Mouse (Mus musculus) hindbrain, embryonic 13.5 days (tissue): ENCODE results near the gene Rap1gap2. TPM values are rescaled to one million over a fixed set of nuclear protein-coding genes. Genes with fewer than 3 reads are reported as not detected.

Experiments used
- ATAC-seq: fragments of 200-750 bp; cut with Nextera tagmentation; 2 replicates; pipeline ENCODE4 v1.8.0; 2017; ENCODE audit warnings: moderate TSS enrichment; ENCODE audit not compliant: low FRiP score
- H3K27ac ChIP-seq: fragments of 300-500 bp; sonication (generic); 2 replicates; pipeline ENCODE4 v1.5.1; 2015; ENCODE audit warnings: inconsistent platforms, mild to moderate bottlenecking, moderate library complexity
- H3K27me3 ChIP-seq: fragments of 300-500 bp; sonication (generic); 2 replicates; pipeline ENCODE4 v1.6.1; 2015; ENCODE audit warnings: mild to moderate bottlenecking, inconsistent platforms
- H3K36me3 ChIP-seq: fragments of 300-500 bp; sonication (generic); 2 replicates; pipeline ENCODE4 v1.6.1; 2015; ENCODE audit warnings: mild to moderate bottlenecking, inconsistent platforms
- H3K4me1 ChIP-seq: fragments of 300-500 bp; sonication (generic); replicated peaks from 2 replicates; pipeline ENCODE4 v1.6.1; 2015; ENCODE audit warnings: inconsistent platforms
- H3K4me2 ChIP-seq: fragments of 300-500 bp; sonication (generic); 2 replicates; pipeline ENCODE4 v1.6.1; 2015; ENCODE audit warnings: inconsistent platforms, mild to moderate bottlenecking, moderate library complexity
- H3K4me3 ChIP-seq: fragments of 300-500 bp; sonication (generic); 2 replicates; pipeline ENCODE4 v1.5.1; 2015; ENCODE audit warnings: mild to moderate bottlenecking, inconsistent platforms
- H3K9ac ChIP-seq: fragments of 300-500 bp; sonication (generic); 2 replicates; pipeline ENCODE4 v1.6.1; 2015; ENCODE audit warnings: mild to moderate bottlenecking, inconsistent platforms
- H3K9me3 ChIP-seq: fragments of 300-500 bp; sonication (generic); 2 replicates; pipeline ENCODE4 v1.6.1; 2016; ENCODE audit warnings: inconsistent platforms
- WGBS: fragments of 180-500 bp; shearing (Covaris S2); methylation state at CpG from one replicate; pipeline ENCODE4 v1.1.7; 2015; 5-methylcytosine and 5-hydroxymethylcytosine counted together
- polyA plus RNA-seq: library from polyadenylated mRNA; unstranded; fragments of >200 nt; fragmentation: Nextera tagmentation; extraction: Ambion mirVana; gene quantifications from 2 replicates; pipeline ENCODE4 v1.2.1, GENCODE M21; 2015

Gene Rap1gap2
- polyA plus RNA-seq, 1 experiment from 2014 or later: 10.6 TPM

- Histone ChIP-seq H3K4me3 (no peak overlapping the region), H3K9me3 (no peaks in the 10 kb centered on the region), H3K36me3 (no peaks in the 10 kb centered on the region), H3K27me3 (no peaks in the 10 kb centered on the region), H3K4me2 (no peak overlapping the region), H3K9ac (no peak overlapping the region), H3K27ac (no peak overlapping the region), H3K4me1 (peaks cover 16% of the 10 kb centered on the region)
- ATAC-seq: no peak
- WGBS: 87% methylated on average over 5 of the region's 5 CpGs
Measured at GRCm38 (mm10) chr11:74483871-74484270, 126.8 kb downstream of the Rap1gap2 start.

GRCm38 (mm10) chr11:74483153-74483817 is 127.4 kb downstream of the Rap1gap2 start:
- Histone ChIP-seq H3K4me2 (no peak overlapping the region), H3K9ac (no peak overlapping the region), H3K4me3 (no peak overlapping the region), H3K36me3 (no peaks in the 10 kb centered on the region), H3K27ac (no peak overlapping the region), H3K27me3 (no peaks in the 10 kb centered on the region), H3K4me1 (peaks cover 14% of the 10 kb centered on the region), H3K9me3 (no peaks in the 10 kb centered on the region)
- WGBS: 81% methylated on average over 6 of the region's 6 CpGs
- no peak for ATAC-seq

- Histone ChIP-seq H3K27me3 (no peaks in the 10 kb centered on the region), H3K36me3 (no peaks in the 10 kb centered on the region), H3K4me1 (peaks cover 10% of the 10 kb centered on the region), H3K4me3 (no peak overlapping the region), H3K9ac (no peak overlapping the region), H3K27ac (no peak overlapping the region), H3K9me3 (no peaks in the 10 kb centered on the region), H3K4me2 (no peak overlapping the region)
- 62% methylated on average over 5 of the region's 5 CpGs for WGBS
- ATAC-seq: 0 out of 2 replicates have a peak, but pooled peaks have one; percentile 32
Measured at GRCm38 (mm10) chr11:74481797-74482196, 128.9 kb downstream of the Rap1gap2 start.

- peaks cover 10% of the 10 kb centered on the region for H3K4me1 ChIP-seq
- H3K9me3 ChIP-seq: no peaks in the 10 kb centered on the region
- H3K27me3 ChIP-seq: no peaks in the 10 kb centered on the region
- H3K4me3 ChIP-seq: no peak overlapping the region
- no peak overlapping the region for H3K9ac ChIP-seq
- no peak overlapping the region for H3K4me2 ChIP-seq
- 81% methylated on average over 5 of the region's 5 CpGs for WGBS
- no peak overlapping the region for H3K27ac ChIP-seq
- H3K36me3 ChIP-seq: no peaks in the 10 kb centered on the region
- ATAC-seq: no peak
Measured at GRCm38 (mm10) chr11:74479715-74480289, 130.9 kb downstream of the Rap1gap2 start.

- H3K4me1 ChIP-seq: peaks cover 10% of the 10 kb centered on the region
- no peak overlapping the region for H3K4me3 ChIP-seq
- no peaks in the 10 kb centered on the region for H3K36me3 ChIP-seq
- no peak overlapping the region for H3K9ac ChIP-seq
- WGBS: 91% methylated on average over 2 of the region's 2 CpGs
- no peak overlapping the region for H3K27ac ChIP-seq
- no peaks in the 10 kb centered on the region for H3K27me3 ChIP-seq
- ATAC-seq: no peak
- no peak overlapping the region for H3K4me2 ChIP-seq
- no peaks in the 10 kb centered on the region for H3K9me3 ChIP-seq
Measured at GRCm38 (mm10) chr11:74478877-74479276, 131.8 kb downstream of the Rap1gap2 start.

- no peak for ATAC-seq
- Histone ChIP-seq H3K4me1 (peaks cover 10% of the 10 kb centered on the region), H3K9ac (no peak overlapping the region), H3K9me3 (no peaks in the 10 kb centered on the region), H3K27ac (0 out of 2 replicates have a peak overlapping the region, but pooled peaks have one; percentile 8), H3K27me3 (no peaks in the 10 kb centered on the region), H3K4me3 (no peak overlapping the region), H3K4me2 (no peak overlapping the region), H3K36me3 (no peaks in the 10 kb centered on the region)
- 86% methylated on average over 10 of the region's 10 CpGs for WGBS
Measured at GRCm38 (mm10) chr11:74472671-74473070, 138.0 kb downstream of the Rap1gap2 start.

GRCm38 (mm10) chr11:74468195-74468594 is 142.5 kb downstream of the Rap1gap2 start:
- H3K4me1 ChIP-seq: peaks cover 29% of the 10 kb centered on the region
- 0 out of 2 replicates have a peak overlapping the region, but pooled peaks have one; percentile 4 for H3K4me2 ChIP-seq
- H3K4me3 ChIP-seq: no peak overlapping the region
- peak overlapping the region; percentile 18 for H3K27ac ChIP-seq
- ATAC-seq: no peak
- WGBS: 15% methylated on average over 6 of the region's 6 CpGs
- no peak overlapping the region for H3K9ac ChIP-seq
- no peaks in the 10 kb centered on the region for H3K9me3 ChIP-seq
- H3K36me3 ChIP-seq: no peaks in the 10 kb centered on the region
- no peaks in the 10 kb centered on the region for H3K27me3 ChIP-seq

- Histone ChIP-seq H3K9me3 (no peaks in the 10 kb centered on the region), H3K4me1 (peaks cover 29% of the 10 kb centered on the region), H3K27ac (no peak overlapping the region), H3K4me2 (no peak overlapping the region), H3K4me3 (no peak overlapping the region), H3K9ac (no peak overlapping the region), H3K36me3 (0 out of 2 replicates have a peak, but pooled peaks cover 5% of the 10 kb centered on the region), H3K27me3 (no peaks in the 10 kb centered on the region)
- ATAC-seq: no peak
- WGBS: 40% methylated on average over 7 of the region's 7 CpGs
Measured at GRCm38 (mm10) chr11:74465712-74466111, 145.0 kb downstream of the Rap1gap2 start.

- 66% methylated on average over 10 of the region's 10 CpGs for WGBS
- H3K27me3 ChIP-seq: no peaks in the 10 kb centered on the region
Measured at GRCm38 (mm10) chr11:74464181-74464977, 146.3 kb downstream of the Rap1gap2 start.

GRCm38 (mm10) chr11:74462651-74463050 is 148.1 kb downstream of the Rap1gap2 start:
- H3K9ac ChIP-seq: no peak overlapping the region
- ATAC-seq: no peak
- 49% methylated on average over 2 of the region's 2 CpGs for WGBS
- H3K27me3 ChIP-seq: no peaks in the 10 kb centered on the region
- no peak overlapping the region for H3K27ac ChIP-seq
- no peaks in the 10 kb centered on the region for H3K9me3 ChIP-seq
- H3K4me2 ChIP-seq: no peak overlapping the region
- H3K4me3 ChIP-seq: no peak overlapping the region
- peaks cover 30% of the 10 kb centered on the region for H3K4me1 ChIP-seq
- H3K36me3 ChIP-seq: 0 out of 2 replicates have a peak, but pooled peaks cover 5% of the 10 kb centered on the region

More at GRCm38 (mm10) chr11:74464181-74464977, 146.3 kb downstream of the Rap1gap2 start:
- H3K4me1 ChIP-seq: peaks cover 29% of the 10 kb centered on the region
- no peak overlapping the region for H3K4me3 ChIP-seq
- no peaks in the 10 kb centered on the region for H3K9me3 ChIP-seq
- no peak overlapping the region for H3K4me2 ChIP-seq
- H3K9ac ChIP-seq: no peak overlapping the region
- H3K27ac ChIP-seq: no peak overlapping the region
- ATAC-seq: no peak
- H3K36me3 ChIP-seq: 0 out of 2 replicates have a peak, but pooled peaks cover 5% of the 10 kb centered on the region

- no peak for ATAC-seq
- 80% methylated on average over 8 of the region's 8 CpGs for WGBS
- Histone ChIP-seq H3K9me3 (no peaks in the 10 kb centered on the region), H3K36me3 (0 out of 2 replicates have a peak, but pooled peaks cover 5% of the 10 kb centered on the region), H3K4me3 (no peak overlapping the region), H3K27me3 (no peaks in the 10 kb centered on the region), H3K27ac (no peak overlapping the region), H3K9ac (no peak overlapping the region), H3K4me1 (peaks cover 18% of the 10 kb centered on the region; the same call in 1 of the 2 replicates), H3K4me2 (no peak overlapping the region)
Measured at GRCm38 (mm10) chr11:74459651-74460050, 151.1 kb downstream of the Rap1gap2 start.

GRCm38 (mm10) chr11:74458400-74458799 is 152.3 kb downstream of the Rap1gap2 start:
- H3K4me3 ChIP-seq: no peak overlapping the region

More at GRCm38 (mm10) chr11:74458400-74458799, 152.3 kb downstream of the Rap1gap2 start:
- Histone ChIP-seq H3K9me3 (no peaks in the 10 kb centered on the region), H3K4me2 (no peak overlapping the region), H3K9ac (no peak overlapping the region), H3K36me3 (0 out of 2 replicates have a peak, but pooled peaks cover 5% of the 10 kb centered on the region), H3K27me3 (no peaks in the 10 kb centered on the region), H3K27ac (no peak overlapping the region), H3K4me1 (peaks cover 11% of the 10 kb centered on the region; the same call in 1 of the 2 replicates)
- WGBS: 70% methylated on average over 3 of the region's 3 CpGs
- no peak for ATAC-seq
